Mouse (Mus musculus): ENCODE results near the gene Dao. TPM values are rescaled to one million over a fixed set of nuclear protein-coding genes. Genes with fewer than 3 reads are reported as not detected.

The Dao gene
- polyA plus RNA-seq, 1 experiment: not detected

DNA sequence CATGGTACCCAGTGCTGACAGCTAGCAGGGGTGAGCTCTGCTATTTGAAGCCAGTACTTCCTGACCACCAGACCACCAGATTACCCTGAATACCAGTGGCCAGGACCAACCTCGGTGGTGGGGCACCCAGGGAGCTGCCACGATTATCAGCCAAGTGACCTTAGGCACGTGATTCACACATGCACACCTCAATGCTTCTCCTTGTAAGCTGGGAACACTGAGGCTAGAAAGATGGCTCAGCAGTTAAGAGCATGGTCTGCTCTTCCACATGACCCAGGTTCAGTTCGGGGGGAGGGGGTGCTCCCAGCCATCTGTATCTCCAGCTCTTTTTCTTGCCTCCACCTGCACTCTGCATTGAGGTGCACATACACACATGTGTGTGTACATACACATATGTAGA, 5.5 kb downstream of the Dao start:
- TF ChIP-seq POLR2A (IDR thresholded peaks at IDR 0.05; ENCODE audit: borderline replicate concordance, low read depth, low read length): no peak
- TF ChIP-seq CTCF (IDR thresholded peaks at IDR 0.05; ENCODE audit: low read depth, low read length): no peak
- Histone ChIP-seq H3K27ac (ENCODE audit: insufficient read depth, low read depth, low read length) (no peak overlapping the region), H3K4me1 (ENCODE audit: control insufficient read depth, insufficient read depth, low read length) (no peaks in the 10 kb centered on the region), H3K4me3 (ENCODE audit: insufficient read depth, low read length) (no peak overlapping the region)

DNA sequence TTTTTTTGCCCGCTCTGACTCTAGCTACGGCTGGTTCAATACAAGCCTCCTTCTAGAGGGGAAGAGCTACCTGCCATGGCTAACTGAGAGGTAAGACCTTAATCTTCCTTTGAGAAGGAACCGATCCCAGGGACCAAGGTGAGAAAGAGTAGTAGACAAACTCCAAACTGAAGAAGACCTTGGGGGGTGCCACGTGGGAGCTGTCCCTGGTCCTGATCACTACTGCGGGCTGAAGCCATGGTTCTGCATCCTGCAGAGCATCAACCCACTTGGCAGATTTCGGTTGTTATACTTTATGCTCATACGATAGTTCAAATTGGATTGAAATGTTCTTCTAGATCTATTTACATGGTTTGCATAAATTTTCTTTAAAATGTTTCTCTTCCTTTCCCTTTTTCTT, 11.6 kb downstream of the Dao start:
- H3K27ac ChIP-seq (ENCODE audit: insufficient read depth, low read depth, low read length): no peak overlapping the region
- peaks cover 3% of the 10 kb centered on the region; the same call in 1 of the 2 replicates for H3K4me1 ChIP-seq (ENCODE audit: control insufficient read depth, insufficient read depth, low read length)
- H3K4me3 ChIP-seq (ENCODE audit: insufficient read depth, low read length): no peak overlapping the region
- TF ChIP-seq POLR2A (IDR thresholded peaks at IDR 0.05; ENCODE audit: borderline replicate concordance, low read depth, low read length): no peak
- TF ChIP-seq CTCF (IDR thresholded peaks at IDR 0.05; ENCODE audit: low read depth, low read length): no peak

DNA sequence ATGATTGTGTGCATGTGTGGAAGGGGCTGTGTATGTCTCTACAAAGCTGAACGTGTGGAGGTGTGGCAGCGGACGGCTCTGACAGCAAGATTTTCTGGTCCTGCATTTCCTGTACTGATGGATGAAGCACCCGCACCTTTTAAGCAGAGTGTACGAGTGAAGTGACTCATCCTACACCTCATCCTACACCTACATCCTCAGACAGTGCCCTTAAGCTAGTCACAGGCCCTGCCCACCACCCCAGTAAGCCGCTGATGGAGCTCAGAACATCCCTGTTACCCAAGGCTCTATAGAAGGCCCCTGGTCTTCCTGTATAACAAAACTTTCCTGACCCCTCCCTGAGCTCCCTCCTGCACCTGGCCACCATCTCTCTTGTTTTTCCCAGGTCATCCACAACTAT, 20.9 kb downstream of the Dao start:
- TF ChIP-seq CTCF (IDR thresholded peaks at IDR 0.05; ENCODE audit: low read depth, low read length) (no peak), POLR2A (IDR thresholded peaks at IDR 0.05; ENCODE audit: borderline replicate concordance, low read depth, low read length) (no peak)
- Histone ChIP-seq H3K4me3 (ENCODE audit: insufficient read depth, low read length) (no peak overlapping the region), H3K4me1 (ENCODE audit: control insufficient read depth, insufficient read depth, low read length) (no peaks in the 10 kb centered on the region), H3K27ac (ENCODE audit: insufficient read depth, low read depth, low read length) (no peak overlapping the region)

DNA sequence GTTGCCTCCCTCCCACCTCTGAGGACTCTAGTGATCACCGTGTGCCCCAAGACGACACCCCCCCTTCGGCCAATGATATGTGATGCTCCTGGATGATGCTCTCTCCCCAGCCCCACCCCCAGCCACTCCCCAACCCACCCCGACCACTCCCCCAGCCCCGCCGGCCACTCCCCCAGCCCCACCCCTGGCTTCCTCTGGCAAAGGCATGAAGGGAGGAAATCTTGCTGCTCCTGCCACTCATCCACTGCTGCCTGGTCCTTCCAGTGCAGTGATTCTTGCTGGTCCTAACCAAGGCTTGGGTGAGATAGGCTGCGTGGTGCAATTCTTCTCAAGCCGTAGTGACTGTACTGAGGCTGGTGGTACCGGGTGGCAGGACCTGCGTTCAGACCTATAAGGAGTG, 21.4 kb downstream of the Dao start:
- no peak for TF ChIP-seq POLR2A (IDR thresholded peaks at IDR 0.05; ENCODE audit: borderline replicate concordance, low read depth, low read length)
- TF ChIP-seq CTCF (IDR thresholded peaks at IDR 0.05; ENCODE audit: low read depth, low read length): no peak
- H3K4me3 ChIP-seq (ENCODE audit: insufficient read depth, low read length): no peak overlapping the region
- no peak overlapping the region for H3K27ac ChIP-seq (ENCODE audit: insufficient read depth, low read depth, low read length)
- H3K4me1 ChIP-seq (ENCODE audit: control insufficient read depth, insufficient read depth, low read length): no peaks in the 10 kb centered on the region

DNA sequence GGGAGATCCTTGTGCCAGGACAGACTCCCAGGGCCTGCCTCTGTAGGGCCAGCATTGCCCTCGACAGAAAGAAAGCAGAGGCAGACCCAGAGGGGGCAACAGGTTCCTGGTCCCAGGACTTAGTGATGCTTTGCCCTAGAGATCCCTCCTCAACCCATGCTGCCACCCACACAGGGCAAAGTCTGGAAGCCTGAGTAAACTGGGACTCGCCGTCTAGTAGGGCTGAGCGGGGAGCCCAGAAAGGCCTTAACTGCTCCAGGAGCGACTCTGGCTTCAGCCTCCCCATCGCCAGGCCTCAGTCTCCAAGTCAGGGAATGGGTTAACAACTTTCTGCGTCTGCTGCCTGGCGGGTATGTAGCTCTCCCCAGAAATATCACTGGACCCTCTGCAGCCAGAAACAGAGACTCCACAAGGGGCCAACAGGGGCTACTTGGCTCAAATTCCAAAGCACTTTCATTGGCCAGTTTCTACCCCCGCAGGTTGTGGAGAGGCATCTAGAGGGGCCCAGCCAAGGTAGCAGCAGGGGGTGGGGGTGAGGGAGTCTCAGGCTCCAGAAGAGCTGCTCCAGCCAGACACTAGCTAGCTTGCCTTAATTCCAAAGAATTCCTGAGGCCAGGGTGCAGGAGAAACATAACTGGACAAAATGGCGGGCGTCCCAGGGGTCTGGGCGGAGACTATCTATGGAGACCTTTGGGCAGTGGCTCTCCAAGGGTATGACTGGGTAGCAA, 23.9 kb downstream of the Dao start:
- no peaks in the 10 kb centered on the region for H3K4me1 ChIP-seq (ENCODE audit: control insufficient read depth, insufficient read depth, low read length)

DNA sequence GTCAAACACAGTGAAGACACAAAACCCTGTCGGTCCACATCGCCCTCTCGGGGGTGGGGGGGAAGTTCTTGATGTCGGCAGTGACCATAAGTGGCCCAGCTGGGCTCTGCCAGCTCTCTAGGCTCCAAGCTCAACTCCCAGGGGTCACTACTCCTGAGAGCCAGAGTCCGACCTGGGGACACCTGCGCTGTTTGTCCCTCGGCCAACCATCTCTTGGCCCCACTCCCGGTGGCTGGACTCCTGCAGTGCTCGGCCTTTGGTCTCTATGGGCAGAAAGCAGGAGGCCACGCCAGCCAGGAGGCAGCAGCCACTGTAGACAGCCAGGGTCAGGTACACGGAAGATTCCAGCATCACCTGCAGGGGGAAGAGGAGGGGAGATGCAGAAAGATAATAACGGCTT, 24.6 kb downstream of the Dao start:
- no peaks in the 10 kb centered on the region for H3K4me1 ChIP-seq (ENCODE audit: control insufficient read depth, insufficient read depth, low read length)
- no peak overlapping the region for H3K4me3 ChIP-seq (ENCODE audit: insufficient read depth, low read length)
- TF ChIP-seq CTCF (IDR thresholded peaks at IDR 0.05; ENCODE audit: low read depth, low read length) (no peak), POLR2A (IDR thresholded peaks at IDR 0.05; ENCODE audit: borderline replicate concordance, low read depth, low read length) (no peak)
- no peak overlapping the region for H3K27ac ChIP-seq (ENCODE audit: insufficient read depth, low read depth, low read length)

More for the DNA sequence above, 23.9 kb downstream of the Dao start:
- Histone ChIP-seq H3K4me3 (ENCODE audit: insufficient read depth, low read length) (no peak overlapping the region), H3K27ac (ENCODE audit: insufficient read depth, low read depth, low read length) (no peak overlapping the region)
- TF ChIP-seq CTCF (IDR thresholded peaks at IDR 0.05; ENCODE audit: low read depth, low read length): no peak
- TF ChIP-seq POLR2A (IDR thresholded peaks at IDR 0.05; ENCODE audit: borderline replicate concordance, low read depth, low read length): no peak

DNA sequence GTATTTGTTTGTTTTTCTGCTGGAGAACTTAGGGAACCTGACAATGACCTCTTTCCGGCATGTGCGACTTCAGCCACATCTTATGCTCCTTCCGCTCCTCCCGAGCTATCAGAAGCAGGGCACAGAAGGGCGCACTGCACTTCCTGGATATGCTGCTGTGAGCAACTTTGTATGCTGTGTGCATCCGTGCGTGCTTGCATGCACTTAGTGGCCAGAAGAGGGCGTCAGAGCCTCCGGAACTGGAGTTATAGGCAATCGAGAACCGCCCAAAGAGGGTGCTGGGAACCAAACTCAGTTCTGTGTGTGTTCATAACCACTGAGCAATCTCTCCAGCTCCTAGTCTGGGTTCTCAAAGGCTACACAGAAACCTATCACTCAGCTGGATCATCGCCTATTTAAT, 27.1 kb downstream of the Dao start:
- Histone ChIP-seq H3K4me3 (ENCODE audit: insufficient read depth, low read length) (no peak overlapping the region), H3K27ac (ENCODE audit: insufficient read depth, low read depth, low read length) (no peak overlapping the region), H3K4me1 (ENCODE audit: control insufficient read depth, insufficient read depth, low read length) (no peaks in the 10 kb centered on the region)
- TF ChIP-seq CTCF (IDR thresholded peaks at IDR 0.05; ENCODE audit: low read depth, low read length) (no peak), POLR2A (IDR thresholded peaks at IDR 0.05; ENCODE audit: borderline replicate concordance, low read depth, low read length) (no peak)

DNA sequence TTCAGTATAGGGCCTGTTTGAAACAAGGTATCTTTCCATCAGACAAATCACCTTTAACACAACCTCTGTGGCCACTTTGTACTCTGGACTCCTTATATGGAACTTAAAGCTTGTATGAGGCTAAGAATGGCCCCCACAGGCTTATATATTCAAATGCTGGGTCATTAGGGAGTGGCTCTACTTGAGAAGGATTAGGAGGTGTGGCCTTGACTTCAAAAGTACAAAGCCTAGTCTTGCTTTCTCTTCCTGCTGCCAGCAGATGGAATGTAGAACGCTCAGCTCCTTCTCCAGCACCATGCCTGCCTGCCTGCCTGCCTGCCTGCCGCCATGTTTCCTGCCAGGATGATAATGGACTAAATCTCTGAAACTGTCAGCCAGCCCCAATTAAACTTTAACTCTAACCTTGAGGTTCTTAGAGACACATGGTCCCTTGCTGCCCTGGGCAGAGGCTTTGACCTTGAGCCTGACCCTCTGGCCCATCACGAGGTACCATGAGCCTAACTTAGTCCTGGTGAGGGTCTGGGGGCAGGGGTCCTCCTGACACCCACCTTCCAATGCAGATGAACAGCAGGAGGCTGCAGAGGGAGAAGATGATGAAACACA, 28.8 kb downstream of the Dao start:
- H3K4me3 ChIP-seq (ENCODE audit: insufficient read depth, low read length): no peak overlapping the region
- TF ChIP-seq CTCF (IDR thresholded peaks at IDR 0.05; ENCODE audit: low read depth, low read length): no peak
- no peak for TF ChIP-seq POLR2A (IDR thresholded peaks at IDR 0.05; ENCODE audit: borderline replicate concordance, low read depth, low read length)
- H3K4me1 ChIP-seq (ENCODE audit: control insufficient read depth, insufficient read depth, low read length): no peaks in the 10 kb centered on the region
- H3K27ac ChIP-seq (ENCODE audit: insufficient read depth, low read depth, low read length): no peak overlapping the region

DNA sequence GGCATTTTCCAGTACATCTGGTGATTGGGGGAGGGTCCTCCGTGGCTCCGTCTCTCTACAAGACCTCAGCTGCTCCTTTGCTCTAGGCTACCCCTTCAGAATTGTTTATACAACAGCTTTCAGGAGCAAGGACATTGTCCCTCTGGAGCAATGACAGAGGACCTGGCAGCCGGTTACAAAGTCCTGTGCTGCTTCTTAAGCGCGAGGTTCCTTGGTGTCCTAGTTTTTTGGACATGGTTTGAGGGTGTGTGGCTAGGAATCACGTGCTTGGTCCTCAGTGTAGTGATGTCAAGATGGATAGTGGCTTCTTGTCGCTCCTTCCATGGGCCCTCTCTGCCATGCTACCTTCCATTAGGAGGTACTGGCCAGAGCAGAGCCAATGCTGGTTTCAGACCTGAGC, 30.9 kb downstream of the Dao start:
- H3K4me1 ChIP-seq (ENCODE audit: control insufficient read depth, insufficient read depth, low read length): no peaks in the 10 kb centered on the region
- TF ChIP-seq POLR2A (IDR thresholded peaks at IDR 0.05; ENCODE audit: borderline replicate concordance, low read depth, low read length) (no peak), CTCF (IDR thresholded peaks at IDR 0.05; ENCODE audit: low read depth, low read length) (no peak)
- H3K27ac ChIP-seq (ENCODE audit: insufficient read depth, low read depth, low read length): no peak overlapping the region
- no peak overlapping the region for H3K4me3 ChIP-seq (ENCODE audit: insufficient read depth, low read length)

DNA sequence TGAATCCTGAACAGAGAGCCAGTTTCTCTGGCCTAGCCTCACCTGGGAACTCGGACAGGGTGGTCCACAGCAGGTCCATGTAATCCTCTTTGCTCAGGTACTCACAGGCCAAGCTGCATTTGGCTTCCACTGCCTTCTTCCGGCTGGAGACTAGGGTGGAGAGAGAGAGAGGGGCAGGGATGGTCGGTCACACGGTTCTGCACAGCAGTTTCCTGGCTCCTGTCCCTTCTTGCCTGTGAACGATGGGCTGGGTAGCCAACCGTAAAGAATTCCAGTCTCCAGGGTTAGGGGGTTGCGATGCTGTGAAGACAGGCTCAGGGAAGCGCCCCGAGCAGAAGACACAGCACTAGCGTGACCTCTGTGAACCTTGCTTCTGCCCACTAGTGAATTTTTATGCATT, 31.6 kb downstream of the Dao start:
- no peaks in the 10 kb centered on the region for H3K4me1 ChIP-seq (ENCODE audit: control insufficient read depth, insufficient read depth, low read length)
- H3K4me3 ChIP-seq (ENCODE audit: insufficient read depth, low read length): no peak overlapping the region
- TF ChIP-seq POLR2A (IDR thresholded peaks at IDR 0.05; ENCODE audit: borderline replicate concordance, low read depth, low read length) (no peak), CTCF (IDR thresholded peaks at IDR 0.05; ENCODE audit: low read depth, low read length) (no peak)

More for the DNA sequence above, 31.6 kb downstream of the Dao start:
- H3K27ac ChIP-seq (ENCODE audit: insufficient read depth, low read depth, low read length): no peak overlapping the region

All from bone marrow macrophage, adult 2 months (primary cell).